Mouse (Mus musculus): ENCODE results near the gene Fgd6.
A peak's percentile ranks its signal among the peaks of the same experiment; 100 is the strongest.

DNA sequence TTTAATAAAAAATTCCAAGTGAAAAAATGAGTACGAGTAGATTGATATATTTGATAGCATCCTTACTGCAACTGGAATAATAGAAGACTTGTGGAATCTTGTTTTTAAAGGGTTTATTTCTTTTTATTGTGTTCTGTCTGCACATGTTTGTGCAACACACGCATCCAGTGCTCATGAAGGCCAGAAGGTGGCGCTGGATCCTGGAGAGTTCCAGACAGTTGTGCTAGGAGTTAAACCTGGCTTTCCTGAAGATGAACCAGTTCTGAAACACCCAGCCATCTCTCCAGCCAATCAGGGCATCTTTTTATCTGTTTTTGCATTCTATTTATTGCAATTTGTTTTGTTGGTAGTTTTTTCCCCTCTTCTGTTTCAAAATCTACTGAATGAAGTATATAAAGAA, 22.6 kb upstream of the Fgd6 start:
- peak; percentile 87 for TF ChIP-seq CTCF (IDR thresholded peaks at IDR 0.05; ENCODE audit: insufficient read depth, low read length)
- TF ChIP-seq POLR2A (IDR thresholded peaks at IDR 0.05; ENCODE audit: borderline replicate concordance, extremely low read depth, low read depth, low read length): no peak
